Mouse (Mus musculus) urinary bladder, postnatal 25 days (tissue): Measurements from ENCODE around the gene Sde2.
"Not testable (repeated sequence)": the region's sequence is repeated elsewhere in the genome, so short reads cannot be mapped to it uniquely, and the experiment has no call there.

Source experiments
- DNase-seq: peaks from one replicate; pipeline ENCODE4 v3.0.0; 2022; ENCODE audit warnings: low spot score

Sde2 gene

GRCm38 (mm10) chr1:180888556-180889042 is 37.7 kb downstream of the Sde2 start:
- peak; percentile 79 for DNase-seq

GRCm38 (mm10) chr1:180889172-180889571 is 38.2 kb downstream of the Sde2 start:
- no peak for DNase-seq

- DNase-seq = no peak
These were observed 38.9 kb downstream of the Sde2 start for GRCm38 (mm10) chr1:180889841-180890240.

GRCm38 (mm10) chr1:180892808-180893207 is 41.9 kb downstream of the Sde2 start, which contains the start of gene Lefty2:
Gene Lefty2 (plus strand): TSS chr1:180893108.
- no peak for DNase-seq

- not testable (repeated sequence) for DNase-seq
These were observed 43.4 kb downstream of the Sde2 start for GRCm38 (mm10) chr1:180894088-180894987.

- DNase-seq = no peak
These were observed 50.2 kb downstream of the Sde2 start for GRCm38 (mm10) chr1:180901107-180901506.

- DNase-seq = no peak
These were observed 52.0 kb downstream of the Sde2 start for GRCm38 (mm10) chr1:180902915-180903314.

- DNase-seq = no peak
These were observed 52.7 kb downstream of the Sde2 start for GRCm38 (mm10) chr1:180903666-180904038.

- peak; percentile 87 for DNase-seq
These were observed 53.3 kb downstream of the Sde2 start, which contains the start of gene Pycr2 for GRCm38 (mm10) chr1:180904039-180904814. Gene Pycr2 (plus strand): TSS chr1:180904293.

- DNase-seq = no peak
These were observed 53.8 kb downstream of the Sde2 start for GRCm38 (mm10) chr1:180904815-180905080.

- DNase-seq = no peak
These were observed 54.4 kb downstream of the Sde2 start for GRCm38 (mm10) chr1:180905307-180905706.

GRCm38 (mm10) chr1:180905876-180906275 is 54.9 kb downstream of the Sde2 start:
- DNase-seq = no peak

GRCm38 (mm10) chr1:180906461-180907147 is 55.7 kb downstream of the Sde2 start:
- DNase-seq = no peak

GRCm38 (mm10) chr1:180911138-180911537 is 60.2 kb downstream of the Sde2 start:
- no peak for DNase-seq

- DNase-seq = peak; percentile 25
These were observed 60.8 kb downstream of the Sde2 start for GRCm38 (mm10) chr1:180911653-180912287.

- DNase-seq = no peak
These were observed 61.9 kb downstream of the Sde2 start for GRCm38 (mm10) chr1:180912792-180913191.

- DNase-seq = no peak
These were observed 62.9 kb downstream of the Sde2 start for GRCm38 (mm10) chr1:180913797-180914196.

- no peak for DNase-seq
These were observed 65.5 kb downstream of the Sde2 start for GRCm38 (mm10) chr1:180916425-180916824.

- DNase-seq = no peak
These were observed 66.1 kb downstream of the Sde2 start for GRCm38 (mm10) chr1:180917053-180917452.
